Mouse (Mus musculus) hindbrain, postnatal 0 days (tissue): ENCODE measurements around the gene Ihh. TPM values are rescaled to one million over a fixed set of nuclear protein-coding genes. Genes with fewer than 3 reads are reported as not detected.
A peak's percentile ranks its signal among the peaks of the same experiment; 100 is the strongest.

Source experiments
- ATAC-seq: fragments of 200-750 bp; cut with Nextera tagmentation; 2 replicates; pipeline ENCODE4 v1.8.0; 2017; ENCODE audit warnings: mild to moderate bottlenecking, moderate TSS enrichment, moderate library complexity
- DNase-seq: peaks from one replicate; pipeline ENCODE4 v3.0.0-alpha.2; 2015; ENCODE audit warnings: low spot score
- H3K27ac ChIP-seq: fragments of 300-500 bp; sonication (generic); 2 replicates; pipeline ENCODE4 v1.5.1; 2014; ENCODE audit warnings: mild to moderate bottlenecking
- H3K27me3 ChIP-seq: fragments of 300-500 bp; sonication (generic); 2 replicates; pipeline ENCODE4 v1.6.1; 2014; ENCODE audit warnings: low read length, mixed read lengths; ENCODE audit not compliant: insufficient read depth
- H3K36me3 ChIP-seq: fragments of 300-500 bp; sonication (generic); 2 replicates; pipeline ENCODE4 v1.6.1; 2014; ENCODE audit warnings: low read length, mixed read lengths; ENCODE audit not compliant: insufficient read depth
- H3K4me1 ChIP-seq: fragments of 300-500 bp; sonication (generic); 2 replicates; pipeline ENCODE4 v1.6.1; 2014; ENCODE audit warnings: antibody characterized with exemption, low read length, mixed read lengths; ENCODE audit not compliant: insufficient read depth
- H3K4me2 ChIP-seq: fragments of 300-500 bp; sonication (generic); 2 replicates; pipeline ENCODE4 v1.6.1; 2014; ENCODE audit warnings: low read depth, mild to moderate bottlenecking, low read length, moderate library complexity, mixed read lengths
- H3K4me3 ChIP-seq: fragments of 300-500 bp; sonication (generic); 2 replicates; pipeline ENCODE4 v1.5.1; 2014; ENCODE audit warnings: low read length
- H3K9ac ChIP-seq: fragments of 300-500 bp; sonication (generic); replicated peaks from 2 replicates; pipeline ENCODE4 v1.6.1; 2014; ENCODE audit warnings: mild to moderate bottlenecking, low read length, moderate library complexity, mixed read lengths
- H3K9me3 ChIP-seq: fragments of 300-500 bp; sonication (generic); 2 replicates; pipeline ENCODE4 v1.6.1; 2016; ENCODE audit warnings: low read length, mixed read lengths
- CTCF ChIP-seq: IDR thresholded peaks from 2 replicates; pipeline ENCODE4 v1.5.1; 2016; ENCODE audit warnings: antibody characterized with exemption, control low read depth, low read depth
- WGBS: fragments of 180-500 bp; shearing (Covaris S2); extraction: QIAGEN DNeasy Blood & Tissue Kit; methylation state at CpG from one replicate; pipeline ENCODE4 v1.1.7; 2014; 5-methylcytosine and 5-hydroxymethylcytosine counted together
- microRNA counts: library from miRNA; unstranded; fragments of <30 nt; microRNA quantifications from one replicate; lab custom pipeline; 2015
- microRNA-seq, 2 experiments: library from miRNA; unstranded; fragments of <30 nt; microRNA quantifications; one replicate each; pipeline ENCODE4; 2016
- polyA plus RNA-seq: library from polyadenylated mRNA; unstranded; fragments of >200 nt; fragmentation: Nextera tagmentation; extraction: Ambion mirVana; gene quantifications from 2 replicates; pipeline ENCODE4 v1.2.1, GENCODE M21; 2015
- total RNA-seq: library from RNA; depleted of rRNA; stranded (reverse); fragments of >200 nt; gene quantifications from 2 replicates; pipeline ENCODE4 v1.2.3, GENCODE M21; 2014; rRNA removed

Gene Ihh
- total and polyA plus RNA-seq, 2 experiments from 2014 or later: 0.11 to 0.31 TPM

DNA sequence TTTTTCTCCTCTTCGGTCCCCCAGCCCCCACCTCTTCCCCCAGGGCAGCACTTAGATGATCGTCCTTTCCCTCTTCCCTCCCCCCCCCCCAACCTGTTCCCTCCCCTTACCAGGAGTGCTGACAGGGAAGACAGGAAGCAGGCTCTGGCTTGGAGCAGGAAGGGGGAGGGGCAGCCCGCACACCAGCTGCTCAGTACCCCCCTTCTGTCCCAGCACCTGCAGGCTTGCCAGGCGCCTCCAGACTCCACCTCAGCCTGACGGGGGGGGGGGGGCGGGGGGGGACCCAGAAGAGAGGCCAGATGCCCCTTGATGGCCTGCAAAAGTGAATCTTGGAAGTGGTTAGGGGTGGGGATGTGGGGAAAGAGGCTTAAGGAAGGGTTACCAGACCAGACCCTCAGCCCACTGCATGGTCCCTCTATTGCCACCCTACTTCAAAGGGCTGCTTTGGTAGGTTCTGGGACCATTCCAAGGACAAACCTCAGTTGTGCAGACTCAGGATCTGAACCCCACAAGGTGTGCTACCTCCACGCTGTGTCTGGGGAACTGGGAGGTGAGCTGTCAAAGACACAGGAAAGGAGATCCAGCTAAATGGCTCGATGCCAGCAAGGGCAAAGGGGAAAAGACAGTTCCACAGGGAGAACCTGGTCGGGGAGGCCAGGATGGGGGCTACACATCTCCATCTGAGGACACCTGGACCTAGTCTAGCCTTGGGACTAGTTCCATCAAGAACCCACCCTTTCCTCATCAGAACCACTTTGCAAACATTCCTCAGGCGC, 52.6 kb downstream of the Ihh start:
- H3K4me1 ChIP-seq: 0 out of 2 replicates have a peak, but pooled peaks cover 6% of the 10 kb centered on the region
- WGBS: 6% methylated on average over 8 of the region's 10 CpGs
- TF ChIP-seq CTCF: no peak

DNA sequence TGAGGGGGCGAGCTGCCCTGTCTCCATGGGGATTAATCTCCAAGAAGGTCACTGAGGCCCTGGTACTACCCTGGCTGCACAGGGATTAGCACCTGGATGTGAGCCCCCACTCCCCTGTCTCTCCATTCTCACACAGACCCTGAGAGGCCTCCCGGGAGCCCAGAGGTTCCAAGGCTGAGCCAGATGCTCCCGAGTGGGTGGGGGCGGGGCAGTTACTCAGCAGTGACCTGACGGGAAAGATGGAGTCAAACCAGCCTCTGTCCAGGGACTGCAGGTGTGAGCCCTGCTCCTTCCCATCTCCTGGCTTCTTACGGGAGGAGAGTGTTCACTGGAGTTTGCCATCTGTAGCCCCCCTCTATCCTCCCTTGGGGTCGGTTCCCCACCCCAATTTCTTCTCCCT, 53.5 kb downstream of the Ihh start:
- no peak for ATAC-seq
- WGBS: 9% methylated on average over 7 of the region's 7 CpGs
- H3K9ac ChIP-seq: no peak overlapping the region

More for the DNA sequence above, 52.6 kb downstream of the Ihh start:
- Histone ChIP-seq H3K9ac (no peak overlapping the region), H3K27ac (no peak overlapping the region), H3K4me2 (no peak overlapping the region), H3K9me3 (no peaks in the 10 kb centered on the region), H3K36me3 (no peaks in the 10 kb centered on the region), H3K4me3 (no peak overlapping the region), H3K27me3 (peaks cover 49% of the 10 kb centered on the region)
- DNase-seq (no peak), ATAC-seq (no peak)

More for the DNA sequence above, 53.5 kb downstream of the Ihh start:
- H3K36me3 ChIP-seq: no peaks in the 10 kb centered on the region
- no peak overlapping the region for H3K27ac ChIP-seq
- H3K4me1 ChIP-seq: 0 out of 2 replicates have a peak, but pooled peaks cover 6% of the 10 kb centered on the region
- H3K9me3 ChIP-seq: no peaks in the 10 kb centered on the region
- no peak overlapping the region for H3K4me3 ChIP-seq
- DNase-seq: no peak
- no peak for TF ChIP-seq CTCF
- H3K4me2 ChIP-seq: no peak overlapping the region
- peaks cover 47% of the 10 kb centered on the region for H3K27me3 ChIP-seq

MicroRNAs within 50 kb of the gene (microRNA counts, 519-probe panel; counts per million panel counts)
- 370 counts per million, percentile 5 among the panel's probes with 10 or more counts for microRNA mmu-miR-375 (lab: Ali Mortazavi, UCI)

Small RNA genes within 50 kb of the gene (microRNA-seq; reads per million reads assigned to microRNA genes)
- gene Mir375: 504 to 533 reads per million in 2 experiments

Other genes starting within 250 kb of the Ihh start
- 0.79 and 2.8 TPM in 2 replicates for gene Cyp27a1, start 238.1 kb downstream of the Ihh start, total RNA-seq
- gene Cyp27a1, start 238.1 kb downstream of the Ihh start, polyA plus RNA-seq: 3.0 and 3.2 TPM in 2 replicates
- not detected in 2 replicates for gene Prkag3, start 202.5 kb downstream of the Ihh start, total RNA-seq
- not detected in 2 replicates for gene Prkag3, start 202.5 kb downstream of the Ihh start, polyA plus RNA-seq
- gene Wnt6, start 179.8 kb downstream of the Ihh start, total RNA-seq: 5.9 and 11.2 TPM in 2 replicates
- 6.7 and 7.4 TPM in 2 replicates for gene Wnt6, start 179.8 kb downstream of the Ihh start, polyA plus RNA-seq
- gene Wnt10a, start 160.2 kb downstream of the Ihh start, total RNA-seq: 1.8 and 2.7 TPM in 2 replicates
- 0.48 and 0.68 TPM in 2 replicates for gene Wnt10a, start 160.2 kb downstream of the Ihh start, polyA plus RNA-seq
- gene Cdk5r2, start 96.7 kb downstream of the Ihh start, total RNA-seq: 59.2 and 75.3 TPM in 2 replicates
- 12.3 and 13.6 TPM in 2 replicates for gene Cdk5r2, start 96.7 kb downstream of the Ihh start, polyA plus RNA-seq
- gene Fev, start 66.3 kb downstream of the Ihh start, total RNA-seq: 0.16 and 1.1 TPM in 2 replicates
- 4.2 and 5.9 TPM in 2 replicates for gene Fev, start 66.3 kb downstream of the Ihh start, polyA plus RNA-seq
- gene Cryba2, start 58.5 kb downstream of the Ihh start, total RNA-seq: 2.0 TPM in 1 of 2 replicates, not detected in the other
- gene Cryba2, start 58.5 kb downstream of the Ihh start, polyA plus RNA-seq: 1.6 and 1.7 TPM in 2 replicates
- 2.7 and 4.7 TPM in 2 replicates for gene Cfap65, start 16.1 kb downstream of the Ihh start, total RNA-seq
- gene Cfap65, start 16.1 kb downstream of the Ihh start, polyA plus RNA-seq: 1.1 and 1.3 TPM in 2 replicates
- gene Nhej1, start 173.5 kb upstream of the Ihh start, total RNA-seq: 4.4 and 7.8 TPM in 2 replicates
- gene Nhej1, start 173.5 kb upstream of the Ihh start, polyA plus RNA-seq: 5.2 and 5.8 TPM in 2 replicates
- gene Slc23a3, start 182.2 kb upstream of the Ihh start, total RNA-seq: not detected in 2 replicates
- gene Slc23a3, start 182.2 kb upstream of the Ihh start, polyA plus RNA-seq: not detected in 2 replicates
- gene Cnppd1, start 191.0 kb upstream of the Ihh start, total RNA-seq: 50.0 and 52.4 TPM in 2 replicates
- 44.8 and 46.3 TPM in 2 replicates for gene Cnppd1, start 191.0 kb upstream of the Ihh start, polyA plus RNA-seq
- gene Retreg2, start 191.1 kb upstream of the Ihh start, total RNA-seq: 240 and 274 TPM in 2 replicates
- 124 and 137 TPM in 2 replicates for gene Retreg2, start 191.1 kb upstream of the Ihh start, polyA plus RNA-seq
- 35.9 and 49.5 TPM in 2 replicates for gene Zfand2b, start 217.0 kb upstream of the Ihh start, total RNA-seq
- 45.0 and 47.3 TPM in 2 replicates for gene Zfand2b, start 217.0 kb upstream of the Ihh start, polyA plus RNA-seq
- gene Abcb6, start 228.7 kb upstream of the Ihh start, total RNA-seq: 51.5 and 52.0 TPM in 2 replicates
- 40.4 and 45.9 TPM in 2 replicates for gene Abcb6, start 228.7 kb upstream of the Ihh start, polyA plus RNA-seq
- 17.9 and 30.2 TPM in 2 replicates for gene Ankzf1, start 240.5 kb upstream of the Ihh start, total RNA-seq
- 14.1 and 17.0 TPM in 2 replicates for gene Ankzf1, start 240.5 kb upstream of the Ihh start, polyA plus RNA-seq
- 132 and 155 TPM in 2 replicates for gene Atg9a, start 240.5 kb upstream of the Ihh start, total RNA-seq
- 60.3 and 62.8 TPM in 2 replicates for gene Atg9a, start 240.5 kb upstream of the Ihh start, polyA plus RNA-seq